Mouse (Mus musculus) bone marrow, adult 2 months (tissue): ENCODE measurements around the gene Map2k6.

ENCODE experiments used
- CTCF ChIP-seq: fragments of 200-500 bp; IDR thresholded peaks from 2 replicates; pipeline ENCODE4 v1.5.1; 2011; ENCODE audit warnings: low read length, control low read depth; ENCODE audit not compliant: control insufficient read depth, insufficient read depth
- POLR2A ChIP-seq: fragments of 200-500 bp; IDR thresholded peaks from 2 replicates; pipeline ENCODE4 v1.6.1; 2011; ENCODE audit warnings: low read depth, mild to moderate bottlenecking, control low read depth, low read length, borderline replicate concordance; ENCODE audit not compliant: control insufficient read depth

GRCm38 (mm10) chr11:110457441-110457912 lies 58.6 kb downstream of the Map2k6 start:
- no peak for TF ChIP-seq POLR2A
- TF ChIP-seq CTCF, result no peak
